Mouse (Mus musculus): ENCODE measurements around the gene Supt7l. TPM values are rescaled to one million over a fixed set of nuclear protein-coding genes. Genes with fewer than 3 reads are reported as not detected.
"Not testable (repeated sequence)": the region's sequence is repeated elsewhere in the genome, so short reads cannot be mapped to it uniquely, and the experiment has no call there.

The Supt7l gene
- 16.9 and 19.3 TPM in 2 replicates for polyA plus RNA-seq (2011; ENCODE audit: insufficient read depth, insufficient read length, low read depth, missing spikeins)

GRCm38 (mm10) chr5:31527707-31528106 is at the start of gene Supt7l:
TSS of gene Supt7l (minus strand) at chr5:31527807.
- not testable (repeated sequence) for H3K4me1 ChIP-seq (ENCODE audit: control insufficient read depth, insufficient read depth, low read length); H3K9me3 ChIP-seq (replicated peaks; ENCODE audit: control insufficient read depth, insufficient read depth, low read length, poor library complexity, severe bottlenecking); H3K27me3 ChIP-seq (ENCODE audit: control insufficient read depth, insufficient read depth, low read length, poor library complexity, severe bottlenecking); H3K27ac ChIP-seq (ENCODE audit: insufficient read depth, low read length)
- H3K9ac ChIP-seq (ENCODE audit: low read depth, poor library complexity, severe bottlenecking) = peak within 1 kb of the TSS; percentile 78
- peak within 1 kb of the TSS; percentile 100 for H3K4me3 ChIP-seq (ENCODE audit: low read depth, low read length)
- peaks cover 20% of the 10 kb centered on the region; the same call in 1 of the 2 replicates for H3K36me3 ChIP-seq (ENCODE audit: control insufficient read depth, insufficient read depth, low read length, poor library complexity, severe bottlenecking)

- H3K27ac ChIP-seq (ENCODE audit: insufficient read depth, low read length) = no peak overlapping the region
- no peak overlapping the region for H3K4me3 ChIP-seq (ENCODE audit: low read depth, low read length)
- H3K9me3 ChIP-seq (replicated peaks; ENCODE audit: control insufficient read depth, insufficient read depth, low read length, poor library complexity, severe bottlenecking) = no peaks in the 10 kb centered on the region
- TF ChIP-seq EP300 (IDR thresholded peaks at IDR 0.05; ENCODE audit: insufficient read depth, low read depth, low read length) (no peak), POLR2A (IDR thresholded peaks at IDR 0.05; ENCODE audit: insufficient read depth, low read length) (no peak), CTCF (IDR thresholded peaks at IDR 0.05; ENCODE audit: low read depth, low read length) (no peak)
- H3K9ac ChIP-seq (ENCODE audit: low read depth, poor library complexity, severe bottlenecking) = no peak overlapping the region
- no peaks in the 10 kb centered on the region for H3K27me3 ChIP-seq (ENCODE audit: control insufficient read depth, insufficient read depth, low read length, poor library complexity, severe bottlenecking)
- no peaks in the 10 kb centered on the region for H3K36me3 ChIP-seq (ENCODE audit: control insufficient read depth, insufficient read depth, low read length, poor library complexity, severe bottlenecking)
- no peaks in the 10 kb centered on the region for H3K4me1 ChIP-seq (ENCODE audit: control insufficient read depth, insufficient read depth, low read length)
Measured at GRCm38 (mm10) chr5:31576539-31576975, 49.0 kb upstream of the Supt7l start.

- no peaks in the 10 kb centered on the region for H3K9me3 ChIP-seq (replicated peaks; ENCODE audit: control insufficient read depth, insufficient read depth, low read length, poor library complexity, severe bottlenecking)
- H3K9ac ChIP-seq (ENCODE audit: low read depth, poor library complexity, severe bottlenecking) = no peak overlapping the region
- TF ChIP-seq EP300 (IDR thresholded peaks at IDR 0.05; ENCODE audit: insufficient read depth, low read depth, low read length) (no peak), CTCF (IDR thresholded peaks at IDR 0.05; ENCODE audit: low read depth, low read length) (no peak), POLR2A (IDR thresholded peaks at IDR 0.05; ENCODE audit: insufficient read depth, low read length) (no peak)
- no peak overlapping the region for H3K4me3 ChIP-seq (ENCODE audit: low read depth, low read length)
- no peak overlapping the region for H3K27ac ChIP-seq (ENCODE audit: insufficient read depth, low read length)
- H3K4me1 ChIP-seq (ENCODE audit: control insufficient read depth, insufficient read depth, low read length) = no peaks in the 10 kb centered on the region
- H3K36me3 ChIP-seq (ENCODE audit: control insufficient read depth, insufficient read depth, low read length, poor library complexity, severe bottlenecking) = no peaks in the 10 kb centered on the region
- no peaks in the 10 kb centered on the region for H3K27me3 ChIP-seq (ENCODE audit: control insufficient read depth, insufficient read depth, low read length, poor library complexity, severe bottlenecking)
Measured at GRCm38 (mm10) chr5:31573722-31574121, 46.1 kb upstream of the Supt7l start.

GRCm38 (mm10) chr5:31571023-31571608 is 43.5 kb upstream of the Supt7l start:
- Histone ChIP-seq H3K27me3 (ENCODE audit: control insufficient read depth, insufficient read depth, low read length, poor library complexity, severe bottlenecking) (no peaks in the 10 kb centered on the region), H3K9ac (ENCODE audit: low read depth, poor library complexity, severe bottlenecking) (peak overlapping the region; percentile 22; the same call in 1 of the 2 replicates), H3K4me1 (ENCODE audit: control insufficient read depth, insufficient read depth, low read length) (no peaks in the 10 kb centered on the region), H3K36me3 (ENCODE audit: control insufficient read depth, insufficient read depth, low read length, poor library complexity, severe bottlenecking) (no peaks in the 10 kb centered on the region), H3K27ac (ENCODE audit: insufficient read depth, low read length) (no peak overlapping the region), H3K9me3 (replicated peaks; ENCODE audit: control insufficient read depth, insufficient read depth, low read length, poor library complexity, severe bottlenecking) (no peaks in the 10 kb centered on the region), H3K4me3 (ENCODE audit: low read depth, low read length) (peak overlapping the region; percentile 12; the same call in 1 of the 2 replicates)
- TF ChIP-seq CTCF (IDR thresholded peaks at IDR 0.05; ENCODE audit: low read depth, low read length) = no peak
- no peak for TF ChIP-seq EP300 (IDR thresholded peaks at IDR 0.05; ENCODE audit: insufficient read depth, low read depth, low read length)
- no peak for TF ChIP-seq POLR2A (IDR thresholded peaks at IDR 0.05; ENCODE audit: insufficient read depth, low read length)

- Histone ChIP-seq H3K4me3 (ENCODE audit: low read depth, low read length) (no peak overlapping the region), H3K36me3 (ENCODE audit: control insufficient read depth, insufficient read depth, low read length, poor library complexity, severe bottlenecking) (no peaks in the 10 kb centered on the region), H3K4me1 (ENCODE audit: control insufficient read depth, insufficient read depth, low read length) (no peaks in the 10 kb centered on the region), H3K27ac (ENCODE audit: insufficient read depth, low read length) (no peak overlapping the region), H3K9ac (ENCODE audit: low read depth, poor library complexity, severe bottlenecking) (no peak overlapping the region), H3K9me3 (replicated peaks; ENCODE audit: control insufficient read depth, insufficient read depth, low read length, poor library complexity, severe bottlenecking) (no peaks in the 10 kb centered on the region), H3K27me3 (ENCODE audit: control insufficient read depth, insufficient read depth, low read length, poor library complexity, severe bottlenecking) (no peaks in the 10 kb centered on the region)
- TF ChIP-seq POLR2A (IDR thresholded peaks at IDR 0.05; ENCODE audit: insufficient read depth, low read length) = no peak
- TF ChIP-seq CTCF (IDR thresholded peaks at IDR 0.05; ENCODE audit: low read depth, low read length) = no peak
- no peak for TF ChIP-seq EP300 (IDR thresholded peaks at IDR 0.05; ENCODE audit: insufficient read depth, low read depth, low read length)
Measured at GRCm38 (mm10) chr5:31567951-31568657, 40.5 kb upstream of the Supt7l start.

GRCm38 (mm10) chr5:31566457-31566856 is 38.9 kb upstream of the Supt7l start:
- no peaks in the 10 kb centered on the region for H3K36me3 ChIP-seq (ENCODE audit: control insufficient read depth, insufficient read depth, low read length, poor library complexity, severe bottlenecking)
- H3K9ac ChIP-seq (ENCODE audit: low read depth, poor library complexity, severe bottlenecking) = no peak overlapping the region
- H3K4me1 ChIP-seq (ENCODE audit: control insufficient read depth, insufficient read depth, low read length) = no peaks in the 10 kb centered on the region
- no peaks in the 10 kb centered on the region for H3K9me3 ChIP-seq (replicated peaks; ENCODE audit: control insufficient read depth, insufficient read depth, low read length, poor library complexity, severe bottlenecking)
- H3K27me3 ChIP-seq (ENCODE audit: control insufficient read depth, insufficient read depth, low read length, poor library complexity, severe bottlenecking) = no peaks in the 10 kb centered on the region
- TF ChIP-seq POLR2A (IDR thresholded peaks at IDR 0.05; ENCODE audit: insufficient read depth, low read length) (no peak), CTCF (IDR thresholded peaks at IDR 0.05; ENCODE audit: low read depth, low read length) (no peak), EP300 (IDR thresholded peaks at IDR 0.05; ENCODE audit: insufficient read depth, low read depth, low read length) (no peak)
- no peak overlapping the region for H3K27ac ChIP-seq (ENCODE audit: insufficient read depth, low read length)
- H3K4me3 ChIP-seq (ENCODE audit: low read depth, low read length) = no peak overlapping the region

Data from ES-Bruce4 (cell line).